Mouse (Mus musculus): ENCODE measurements around the gene Selenbp1. TPM values are rescaled to one million over a fixed set of nuclear protein-coding genes. Genes with fewer than 3 reads are reported as not detected.
A peak's percentile ranks its signal among the peaks of the same experiment; 100 is the strongest.

Gene Selenbp1
- polyA plus RNA-seq, 1 experiment, result 18.7 TPM

GRCm38 (mm10) chr3:94958295-94958694 lies 25.4 kb downstream of the Selenbp1 start:
- TF ChIP-seq CTCF (IDR thresholded peaks at IDR 0.05; ENCODE audit: extremely low read depth, insufficient read depth, low read length) (no peak), POLR2A (IDR thresholded peaks at IDR 0.05; ENCODE audit: extremely low read depth, insufficient read depth, low read length) (no peak)
- Histone ChIP-seq H3K4me1 (ENCODE audit: control insufficient read depth, insufficient read depth, low read length) (0 out of 2 replicates have a peak, but pooled peaks cover 2% of the 10 kb centered on the region), H3K27ac (ENCODE audit: insufficient read depth, low read length) (no peak overlapping the region), H3K4me3 (ENCODE audit: insufficient read depth, low read length) (no peak overlapping the region)

GRCm38 (mm10) chr3:94959871-94960270 lies 27.0 kb downstream of the Selenbp1 start:
- Histone ChIP-seq H3K27ac (ENCODE audit: insufficient read depth, low read length) (no peak overlapping the region), H3K4me3 (ENCODE audit: insufficient read depth, low read length) (no peak overlapping the region), H3K4me1 (ENCODE audit: control insufficient read depth, insufficient read depth, low read length) (0 out of 2 replicates have a peak, but pooled peaks cover 2% of the 10 kb centered on the region)
- no peak for TF ChIP-seq CTCF (IDR thresholded peaks at IDR 0.05; ENCODE audit: extremely low read depth, insufficient read depth, low read length)
- no peak for TF ChIP-seq POLR2A (IDR thresholded peaks at IDR 0.05; ENCODE audit: extremely low read depth, insufficient read depth, low read length)

GRCm38 (mm10) chr3:94960322-94960721 lies 27.5 kb downstream of the Selenbp1 start:
- Histone ChIP-seq H3K4me3 (ENCODE audit: insufficient read depth, low read length) (no peak overlapping the region), H3K27ac (ENCODE audit: insufficient read depth, low read length) (no peak overlapping the region), H3K4me1 (ENCODE audit: control insufficient read depth, insufficient read depth, low read length) (no peaks in the 10 kb centered on the region)
- TF ChIP-seq POLR2A (IDR thresholded peaks at IDR 0.05; ENCODE audit: extremely low read depth, insufficient read depth, low read length) (no peak), CTCF (IDR thresholded peaks at IDR 0.05; ENCODE audit: extremely low read depth, insufficient read depth, low read length) (no peak)

GRCm38 (mm10) chr3:94964989-94965388 lies 32.1 kb downstream of the Selenbp1 start:
- H3K4me3 ChIP-seq (ENCODE audit: insufficient read depth, low read length), result no peak overlapping the region
- TF ChIP-seq POLR2A (IDR thresholded peaks at IDR 0.05; ENCODE audit: extremely low read depth, insufficient read depth, low read length) (no peak), CTCF (IDR thresholded peaks at IDR 0.05; ENCODE audit: extremely low read depth, insufficient read depth, low read length) (no peak)
- no peaks in the 10 kb centered on the region for H3K4me1 ChIP-seq (ENCODE audit: control insufficient read depth, insufficient read depth, low read length)
- no peak overlapping the region for H3K27ac ChIP-seq (ENCODE audit: insufficient read depth, low read length)

GRCm38 (mm10) chr3:94965878-94966277 lies 33.0 kb downstream of the Selenbp1 start:
- TF ChIP-seq CTCF (IDR thresholded peaks at IDR 0.05; ENCODE audit: extremely low read depth, insufficient read depth, low read length), result no peak
- TF ChIP-seq POLR2A (IDR thresholded peaks at IDR 0.05; ENCODE audit: extremely low read depth, insufficient read depth, low read length), result no peak
- no peaks in the 10 kb centered on the region for H3K4me1 ChIP-seq (ENCODE audit: control insufficient read depth, insufficient read depth, low read length)

GRCm38 (mm10) chr3:94972552-94972951 lies 39.7 kb downstream of the Selenbp1 start:
- TF ChIP-seq CTCF (IDR thresholded peaks at IDR 0.05; ENCODE audit: extremely low read depth, insufficient read depth, low read length) (no peak), POLR2A (IDR thresholded peaks at IDR 0.05; ENCODE audit: extremely low read depth, insufficient read depth, low read length) (no peak)
- H3K4me3 ChIP-seq (ENCODE audit: insufficient read depth, low read length), result no peak overlapping the region
- no peak overlapping the region for H3K27ac ChIP-seq (ENCODE audit: insufficient read depth, low read length)
- no peaks in the 10 kb centered on the region for H3K4me1 ChIP-seq (ENCODE audit: control insufficient read depth, insufficient read depth, low read length)

More at GRCm38 (mm10) chr3:94965878-94966277, 33.0 kb downstream of the Selenbp1 start:
- no peak overlapping the region for H3K4me3 ChIP-seq (ENCODE audit: insufficient read depth, low read length)
- H3K27ac ChIP-seq (ENCODE audit: insufficient read depth, low read length), result no peak overlapping the region

- Histone ChIP-seq H3K4me1 (ENCODE audit: control insufficient read depth, insufficient read depth, low read length) (no peaks in the 10 kb centered on the region), H3K27ac (ENCODE audit: insufficient read depth, low read length) (no peak overlapping the region), H3K4me3 (ENCODE audit: insufficient read depth, low read length) (peak overlapping the region; percentile 64; the same call in 1 of the 2 replicates)
- TF ChIP-seq POLR2A (IDR thresholded peaks at IDR 0.05; ENCODE audit: extremely low read depth, insufficient read depth, low read length) (no peak), CTCF (IDR thresholded peaks at IDR 0.05; ENCODE audit: extremely low read depth, insufficient read depth, low read length) (no peak)
These were observed 40.8 kb downstream of the Selenbp1 start for GRCm38 (mm10) chr3:94973620-94974019.

GRCm38 (mm10) chr3:94974026-94974527 lies 41.2 kb downstream of the Selenbp1 start:
- no peaks in the 10 kb centered on the region for H3K4me1 ChIP-seq (ENCODE audit: control insufficient read depth, insufficient read depth, low read length)
- no peak overlapping the region for H3K27ac ChIP-seq (ENCODE audit: insufficient read depth, low read length)
- H3K4me3 ChIP-seq (ENCODE audit: insufficient read depth, low read length), result peak overlapping the region; percentile 64
- TF ChIP-seq POLR2A (IDR thresholded peaks at IDR 0.05; ENCODE audit: extremely low read depth, insufficient read depth, low read length), result no peak
- no peak for TF ChIP-seq CTCF (IDR thresholded peaks at IDR 0.05; ENCODE audit: extremely low read depth, insufficient read depth, low read length)

- TF ChIP-seq POLR2A (IDR thresholded peaks at IDR 0.05; ENCODE audit: extremely low read depth, insufficient read depth, low read length), result peak; percentile 69
- TF ChIP-seq CTCF (IDR thresholded peaks at IDR 0.05; ENCODE audit: extremely low read depth, insufficient read depth, low read length), result no peak
- Histone ChIP-seq H3K4me1 (ENCODE audit: control insufficient read depth, insufficient read depth, low read length) (no peaks in the 10 kb centered on the region), H3K4me3 (ENCODE audit: insufficient read depth, low read length) (peak within 1 kb of the TSS; percentile 64), H3K27ac (ENCODE audit: insufficient read depth, low read length) (peak within 1 kb of the TSS; percentile 90)
These were observed 41.9 kb downstream of the Selenbp1 start, which contains the start of gene Pi4kb for GRCm38 (mm10) chr3:94974528-94975422. Pi4kb (plus strand) TSS chr3:94974731.

Data from cortical plate, adult 2 months (tissue).